Mouse (Mus musculus) thymus, postnatal 25 days (tissue): ENCODE data around the gene Lrp6.

Source experiments
- DNase-seq: peaks from one replicate; pipeline ENCODE4 v3.0.0; 2022

The Lrp6 gene

GRCm38 (mm10) chr6:134529340-134529739 is 37.4 kb downstream of the Lrp6 start:
- no peak for DNase-seq

GRCm38 (mm10) chr6:134528396-134528795 is 38.4 kb downstream of the Lrp6 start:
- DNase-seq: no peak

- DNase-seq: no peak
Observed at GRCm38 (mm10) chr6:134527596-134528128, 39.1 kb downstream of the Lrp6 start.

GRCm38 (mm10) chr6:134526821-134527595 is 39.8 kb downstream of the Lrp6 start:
- no peak for DNase-seq

GRCm38 (mm10) chr6:134526275-134526674 is 40.5 kb downstream of the Lrp6 start:
- no peak for DNase-seq

GRCm38 (mm10) chr6:134521411-134521810 is 45.4 kb downstream of the Lrp6 start:
- no peak for DNase-seq

GRCm38 (mm10) chr6:134520821-134521220 is 45.9 kb downstream of the Lrp6 start:
- DNase-seq: no peak

GRCm38 (mm10) chr6:134518450-134518849 is 48.3 kb downstream of the Lrp6 start:
- DNase-seq: no peak

- no peak for DNase-seq
Observed at GRCm38 (mm10) chr6:134517141-134517540, 49.6 kb downstream of the Lrp6 start.

GRCm38 (mm10) chr6:134515416-134515815 is 51.3 kb downstream of the Lrp6 start:
- no peak for DNase-seq

GRCm38 (mm10) chr6:134513896-134514510 is 52.8 kb downstream of the Lrp6 start:
- DNase-seq: no peak

- no peak for DNase-seq
Observed at GRCm38 (mm10) chr6:134513011-134513410, 53.8 kb downstream of the Lrp6 start.

- no peak for DNase-seq
Observed at GRCm38 (mm10) chr6:134512478-134512877, 54.3 kb downstream of the Lrp6 start.

- DNase-seq: no peak
Observed at GRCm38 (mm10) chr6:134511118-134511517, 55.6 kb downstream of the Lrp6 start.

GRCm38 (mm10) chr6:134510280-134510679 is 56.5 kb downstream of the Lrp6 start:
- no peak for DNase-seq

GRCm38 (mm10) chr6:134509731-134510226 is 57.0 kb downstream of the Lrp6 start:
- DNase-seq: no peak

- no peak for DNase-seq
Observed at GRCm38 (mm10) chr6:134504866-134505265, 61.9 kb downstream of the Lrp6 start.

GRCm38 (mm10) chr6:134502335-134502734 is 64.4 kb downstream of the Lrp6 start:
- DNase-seq: no peak

GRCm38 (mm10) chr6:134500381-134501162 is 66.2 kb downstream of the Lrp6 start:
- DNase-seq: no peak

GRCm38 (mm10) chr6:134499089-134499488 is 67.7 kb downstream of the Lrp6 start:
- no peak for DNase-seq

- DNase-seq: no peak
Observed at GRCm38 (mm10) chr6:134498518-134498917, 68.2 kb downstream of the Lrp6 start.

- no peak for DNase-seq
Observed at GRCm38 (mm10) chr6:134494828-134495698, 71.7 kb downstream of the Lrp6 start.
